Mouse (Mus musculus) regulatory T cell (primary cell): ENCODE data around the gene Hmx2.

Experiments used
- in situ Hi-C: fragments of 300-600 bp; cut with MboI, MseI; formaldehyde crosslinking; loops from one replicate; pipeline ENCODE4 v1.15.1; 2025; ENCODE audit warnings: high pct_unique_total_duplicates

The Hmx2 gene

GRCm38 (mm10) chr7:131548473-131548872, at the start of gene Hmx2:
Gene Hmx2 (plus strand): TSS chr7:131548773.
- in situ Hi-C loops, result loop anchor here (10.0 kb wide), 1 partner anchor 1024 kb away; the partner anchor contains the start of gene Ate1

- in situ Hi-C loops, result no loop called here
These were observed 44.8 kb upstream of the Hmx2 start for GRCm38 (mm10) chr7:131503739-131504138.

- in situ Hi-C loops, result loop anchor here (10.0 kb wide), 1 partner anchor 1015 kb away; the partner anchor contains the start of gene Ate1
These were observed 8.6 kb upstream of the Hmx2 start for GRCm38 (mm10) chr7:131539979-131540378.

- in situ Hi-C loops, result loop anchor here (10.0 kb wide), 1 partner anchor 1017 kb away; the partner anchor contains the start of gene Ate1
These were observed 7.1 kb upstream of the Hmx2 start for GRCm38 (mm10) chr7:131541184-131542114.

GRCm38 (mm10) chr7:131542115-131542871, 6.3 kb upstream of the Hmx2 start, which contains the start of gene Hmx3:
Gene Hmx3 (plus strand): TSS chr7:131542867.
- in situ Hi-C loops, result loop anchor here (10.0 kb wide), 1 partner anchor 1017 kb away; the partner anchor contains the start of gene Ate1

- in situ Hi-C loops, result loop anchor here (10.0 kb wide), 1 partner anchor 1018 kb away; the partner anchor contains the start of gene Ate1
These were observed 5.5 kb upstream of the Hmx2 start for GRCm38 (mm10) chr7:131542872-131543622.

- in situ Hi-C loops, result loop anchor here (10.0 kb wide), 1 partner anchor 1019 kb away; the partner anchor contains the start of gene Ate1
These were observed 4.7 kb upstream of the Hmx2 start for GRCm38 (mm10) chr7:131543623-131544481.

- in situ Hi-C loops, result loop anchor here (10.0 kb wide), 1 partner anchor 1020 kb away; the partner anchor contains the start of gene Ate1
These were observed 3.7 kb upstream of the Hmx2 start for GRCm38 (mm10) chr7:131544871-131545270.

GRCm38 (mm10) chr7:131545701-131546385, 2.7 kb upstream of the Hmx2 start:
- in situ Hi-C loops, result loop anchor here (10.0 kb wide), 1 partner anchor 1021 kb away; the partner anchor contains the start of gene Ate1

- in situ Hi-C loops, result loop anchor here (10.0 kb wide), 1 partner anchor 1022 kb away; the partner anchor contains the start of gene Ate1
These were observed 2.1 kb upstream of the Hmx2 start for GRCm38 (mm10) chr7:131546423-131546822.

GRCm38 (mm10) chr7:131547481-131547880, 1.1 kb upstream of the Hmx2 start:
- in situ Hi-C loops, result loop anchor here (10.0 kb wide), 1 partner anchor 1023 kb away; the partner anchor contains the start of gene Ate1

GRCm38 (mm10) chr7:131551471-131551870, 2.9 kb downstream of the Hmx2 start:
- in situ Hi-C loops, result loop anchor here (25.0 kb wide), 2 partner anchors 914 to 1211 kb away; no protein-coding TSS in a partner anchor

- in situ Hi-C loops, result loop anchor here (25.0 kb wide), 2 partner anchors 915 to 1210 kb away; no protein-coding TSS in a partner anchor
These were observed 3.6 kb downstream of the Hmx2 start for GRCm38 (mm10) chr7:131551931-131552741.

GRCm38 (mm10) chr7:131552781-131553180, 4.2 kb downstream of the Hmx2 start:
- in situ Hi-C loops, result loop anchor here (25.0 kb wide), 2 partner anchors 915 to 1210 kb away; no protein-coding TSS in a partner anchor

GRCm38 (mm10) chr7:131553771-131554175, 5.2 kb downstream of the Hmx2 start:
- in situ Hi-C loops, result loop anchor here (25.0 kb wide), 2 partner anchors 916 to 1209 kb away; no protein-coding TSS in a partner anchor

GRCm38 (mm10) chr7:131554341-131555180, 6.0 kb downstream of the Hmx2 start:
- in situ Hi-C loops, result loop anchor here (25.0 kb wide), 2 partner anchors 917 to 1208 kb away; no protein-coding TSS in a partner anchor
